Mouse (Mus musculus) neural tube, embryonic 12.5 days (tissue): ENCODE measurements at regions not wholly inside any gene's neighbourhood (a gene's known extent, or its start where the extent isn't known, plus 50 kb on each side); places are given as distances from the start of the nearest gene placed in this dataset.

ENCODE experiments used
- ATAC-seq: fragments of 200-750 bp; cut with Nextera tagmentation; 2 replicates; pipeline ENCODE4 v1.8.0; 2017; ENCODE audit warnings: low read depth, mild to moderate bottlenecking, moderate TSS enrichment, moderate library complexity; ENCODE audit not compliant: low FRiP score
- H3K27ac ChIP-seq: fragments of 300-500 bp; sonication (generic); 2 replicates; pipeline ENCODE4 v1.5.1; 2016
- H3K27me3 ChIP-seq: fragments of 300-500 bp; sonication (generic); replicated peaks from 2 replicates; pipeline ENCODE4 v1.6.1; 2016; ENCODE audit warnings: mild to moderate bottlenecking
- H3K36me3 ChIP-seq: fragments of 300-500 bp; sonication (generic); 2 replicates; pipeline ENCODE4 v1.6.1; 2016; ENCODE audit warnings: mild to moderate bottlenecking
- H3K4me1 ChIP-seq: fragments of 300-500 bp; sonication (generic); 2 replicates; pipeline ENCODE4 v1.6.1; 2016
- H3K4me2 ChIP-seq: fragments of 300-500 bp; sonication (generic); replicated peaks from 2 replicates; pipeline ENCODE4 v1.6.1; 2016; ENCODE audit warnings: mild to moderate bottlenecking
- H3K4me3 ChIP-seq: fragments of 300-500 bp; sonication (generic); 2 replicates; pipeline ENCODE4 v1.5.1; 2016
- H3K9ac ChIP-seq: fragments of 300-500 bp; sonication (generic); 2 replicates; pipeline ENCODE4 v1.6.1; 2016; ENCODE audit warnings: mild to moderate bottlenecking
- H3K9me3 ChIP-seq: fragments of 300-500 bp; sonication (generic); 2 replicates; pipeline ENCODE4 v1.6.1; 2016; ENCODE audit warnings: mild to moderate bottlenecking
- WGBS: fragments of 180-500 bp; shearing (Covaris S2); methylation state at CpG from one replicate; pipeline ENCODE4 v1.1.7; 2016; 5-methylcytosine and 5-hydroxymethylcytosine counted together

DNA sequence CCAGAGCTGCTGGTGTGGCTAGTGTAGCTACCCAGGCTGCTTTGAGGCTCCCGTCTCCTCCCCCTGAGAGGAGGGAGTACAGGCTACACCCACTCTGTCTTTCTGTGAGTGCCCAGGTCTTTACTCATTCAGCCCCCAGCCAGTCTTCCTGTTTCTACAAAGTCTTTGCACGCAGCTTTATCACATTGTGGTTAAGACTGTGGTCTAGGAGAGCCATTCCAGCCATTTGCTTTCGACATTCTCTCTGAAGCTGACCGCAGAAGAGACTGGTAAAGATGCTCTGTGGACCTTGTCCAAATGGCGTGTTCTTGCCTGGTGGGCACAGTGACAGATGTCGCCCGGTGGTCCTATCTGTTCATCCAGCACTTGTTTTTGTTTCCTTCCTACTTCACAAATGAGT lies 62.0 kb downstream of the Tpra1 start:
- 86% methylated on average over 7 of the region's 7 CpGs for WGBS

DNA sequence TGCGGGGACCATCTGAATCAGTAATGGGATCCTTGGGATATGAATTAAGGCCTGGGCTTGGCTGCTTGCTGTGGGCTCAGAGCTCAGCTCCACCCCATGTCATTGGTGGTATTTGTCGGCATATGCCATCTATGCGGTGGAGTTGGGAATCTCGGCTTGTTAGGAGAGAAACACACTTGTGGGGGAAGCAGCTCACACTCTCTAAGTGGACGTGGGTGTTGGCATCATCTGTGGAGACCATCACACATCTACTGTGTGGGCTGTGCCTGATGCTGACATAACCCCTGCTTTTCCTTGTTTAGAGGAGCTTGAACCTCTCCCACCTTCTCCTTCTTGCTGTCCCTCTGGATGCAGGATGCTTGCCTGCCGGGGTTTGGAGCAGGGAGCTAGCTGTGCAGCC lies 62.9 kb downstream of the Tpra1 start:
- no peak for ATAC-seq
- H3K27ac ChIP-seq: no peak overlapping the region
- no peak overlapping the region for H3K9ac ChIP-seq

More for the DNA sequence above, 62.0 kb downstream of the Tpra1 start:
- Histone ChIP-seq H3K27me3 (no peaks in the 10 kb centered on the region), H3K4me2 (no peak overlapping the region), H3K27ac (no peak overlapping the region), H3K4me1 (peaks cover 35% of the 10 kb centered on the region), H3K4me3 (no peak overlapping the region), H3K36me3 (no peaks in the 10 kb centered on the region), H3K9ac (no peak overlapping the region), H3K9me3 (no peaks in the 10 kb centered on the region)
- ATAC-seq: no peak

DNA sequence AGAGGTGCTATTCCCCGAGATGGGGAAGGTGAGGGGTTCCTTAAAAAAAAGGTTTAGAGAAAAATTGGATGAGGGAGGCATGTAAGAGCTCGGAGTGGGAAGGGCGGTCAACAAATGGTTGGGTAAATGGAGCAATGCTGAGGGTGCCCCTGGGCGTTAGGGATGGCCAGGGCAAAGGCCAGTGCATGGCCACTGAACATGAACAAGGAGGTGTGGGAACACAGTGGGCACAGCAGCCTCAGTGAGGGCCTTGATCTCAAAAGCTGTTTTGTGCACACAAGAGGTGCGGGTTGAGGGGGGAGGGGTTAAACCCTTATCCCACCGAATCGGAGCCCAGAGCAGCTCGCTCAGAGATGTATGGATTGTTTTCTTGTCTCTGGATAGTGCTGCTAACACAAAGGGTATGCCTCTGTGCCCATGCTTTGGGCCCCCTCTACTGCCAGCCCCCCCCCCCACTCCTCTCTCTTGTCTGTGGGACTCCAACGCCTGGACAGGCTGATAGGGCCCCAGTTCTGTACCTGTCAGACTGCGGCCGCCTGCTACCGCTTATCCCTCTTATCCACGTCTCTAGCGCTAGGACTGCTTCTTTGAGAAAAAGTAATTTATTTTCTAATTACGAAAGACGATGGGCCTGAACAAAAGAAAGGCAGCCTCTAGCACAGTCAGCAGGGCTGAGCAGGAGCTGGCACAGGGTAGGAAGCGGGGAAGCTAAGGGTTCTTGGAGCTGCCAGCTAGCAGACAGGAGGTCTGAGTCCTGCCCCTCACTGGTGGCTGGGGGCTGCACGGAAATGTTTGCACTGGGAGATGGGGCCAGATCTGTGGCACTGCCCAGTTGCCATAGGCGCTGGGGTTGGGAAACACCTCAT lies 63.5 kb downstream of the Tpra1 start:
- 44% methylated on average over 19 of the region's 19 CpGs for WGBS

More for the DNA sequence above, 62.9 kb downstream of the Tpra1 start:
- 89% methylated on average over 6 of the region's 6 CpGs for WGBS
- H3K4me3 ChIP-seq: no peak overlapping the region
- H3K4me2 ChIP-seq: no peak overlapping the region
- H3K27me3 ChIP-seq: no peaks in the 10 kb centered on the region
- no peaks in the 10 kb centered on the region for H3K36me3 ChIP-seq
- peaks cover 28% of the 10 kb centered on the region for H3K4me1 ChIP-seq
- no peaks in the 10 kb centered on the region for H3K9me3 ChIP-seq

DNA sequence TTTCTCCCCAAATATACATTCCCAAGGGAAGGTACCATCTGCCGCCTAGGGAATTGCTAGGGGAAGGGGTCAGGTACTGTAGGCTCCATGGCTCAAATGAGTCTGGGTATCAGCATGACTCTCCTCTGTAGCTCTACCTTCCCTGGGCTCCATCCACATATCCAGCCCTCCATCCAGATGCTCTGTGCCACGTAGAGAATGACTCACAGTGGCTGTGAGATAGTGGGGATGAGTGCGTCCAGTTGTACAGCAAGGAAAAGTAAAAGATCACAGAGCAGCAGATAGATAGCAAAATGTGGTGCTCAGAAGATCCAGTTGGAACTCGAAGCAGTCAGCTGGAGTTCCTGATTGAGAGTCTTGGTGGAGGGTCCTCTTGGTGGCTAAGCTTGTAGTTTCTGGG lies 64.5 kb downstream of the Tpra1 start:
- WGBS: 86% methylated on average over 4 of the region's 4 CpGs
- Histone ChIP-seq H3K4me1 (peaks cover 32% of the 10 kb centered on the region), H3K4me3 (no peak overlapping the region), H3K9me3 (no peaks in the 10 kb centered on the region), H3K27ac (no peak overlapping the region), H3K4me2 (no peak overlapping the region), H3K36me3 (no peaks in the 10 kb centered on the region), H3K27me3 (no peaks in the 10 kb centered on the region), H3K9ac (no peak overlapping the region)
- no peak for ATAC-seq

More for the DNA sequence above, 63.5 kb downstream of the Tpra1 start:
- Histone ChIP-seq H3K4me2 (no peak overlapping the region), H3K9ac (0 out of 2 replicates have a peak overlapping the region, but pooled peaks have one; percentile 3), H3K27ac (no peak overlapping the region), H3K9me3 (no peaks in the 10 kb centered on the region), H3K4me1 (peaks cover 27% of the 10 kb centered on the region), H3K4me3 (no peak overlapping the region), H3K27me3 (no peaks in the 10 kb centered on the region), H3K36me3 (no peaks in the 10 kb centered on the region)
- peak; percentile 31 for ATAC-seq

DNA sequence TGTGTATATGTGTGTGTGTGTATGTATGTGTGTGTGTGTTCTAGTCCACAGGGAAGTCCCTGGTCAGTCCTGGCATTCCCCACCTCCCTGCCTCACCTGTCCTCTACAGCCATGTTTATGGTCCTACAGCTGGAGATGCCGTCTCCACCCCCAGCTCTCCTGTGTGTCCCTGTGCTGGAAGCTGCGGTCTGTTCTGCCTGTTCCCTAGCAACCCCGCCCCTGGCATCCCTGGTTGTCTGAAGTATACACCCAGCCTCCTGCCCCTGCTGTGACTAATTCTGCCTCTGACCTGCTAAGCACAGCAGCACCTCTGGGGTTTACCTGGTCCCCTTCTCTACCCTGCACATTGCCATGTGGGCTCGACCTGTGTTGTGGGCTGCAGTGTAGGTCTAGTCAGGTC lies 66.8 kb downstream of the Tpra1 start:
- H3K9ac ChIP-seq: no peak overlapping the region
- ATAC-seq: no peak
- no peaks in the 10 kb centered on the region for H3K27me3 ChIP-seq
- no peak overlapping the region for H3K27ac ChIP-seq
- 26% methylated on average over 4 of the region's 4 CpGs for WGBS
- no peaks in the 10 kb centered on the region for H3K36me3 ChIP-seq
- no peak overlapping the region for H3K4me2 ChIP-seq
- H3K9me3 ChIP-seq: no peaks in the 10 kb centered on the region
- no peak overlapping the region for H3K4me3 ChIP-seq
- H3K4me1 ChIP-seq: peaks cover 49% of the 10 kb centered on the region

DNA sequence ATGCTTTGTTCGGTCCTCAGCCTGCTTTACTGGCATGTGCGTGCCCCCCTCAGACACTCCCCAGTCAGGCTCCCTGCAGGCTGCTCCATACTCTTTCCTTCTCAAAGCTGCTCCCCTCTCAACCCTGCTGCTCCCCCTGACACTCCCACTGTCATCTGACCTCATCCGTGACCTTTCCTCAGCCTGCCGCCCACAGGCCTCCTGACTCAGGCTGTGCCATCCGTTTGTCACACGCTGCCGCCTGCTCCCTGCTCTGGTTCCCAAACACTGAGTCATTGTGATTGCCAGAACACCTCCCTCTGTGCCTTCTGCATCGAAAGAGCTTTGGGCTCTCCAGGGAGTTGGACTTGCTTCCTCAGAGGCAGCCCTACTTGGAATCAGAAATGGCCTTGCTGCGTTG lies 69.7 kb downstream of the Tpra1 start:
- Histone ChIP-seq H3K36me3 (no peaks in the 10 kb centered on the region), H3K9me3 (no peaks in the 10 kb centered on the region), H3K27me3 (0 out of 2 replicates have a peak, but pooled peaks cover 3% of the 10 kb centered on the region), H3K4me3 (no peak overlapping the region), H3K4me1 (peaks cover 60% of the 10 kb centered on the region), H3K4me2 (no peak overlapping the region), H3K27ac (no peak overlapping the region), H3K9ac (peak overlapping the region; percentile 35; the same call in 1 of the 2 replicates)
- WGBS: 7% methylated on average over 9 of the region's 9 CpGs
- ATAC-seq: no peak

DNA sequence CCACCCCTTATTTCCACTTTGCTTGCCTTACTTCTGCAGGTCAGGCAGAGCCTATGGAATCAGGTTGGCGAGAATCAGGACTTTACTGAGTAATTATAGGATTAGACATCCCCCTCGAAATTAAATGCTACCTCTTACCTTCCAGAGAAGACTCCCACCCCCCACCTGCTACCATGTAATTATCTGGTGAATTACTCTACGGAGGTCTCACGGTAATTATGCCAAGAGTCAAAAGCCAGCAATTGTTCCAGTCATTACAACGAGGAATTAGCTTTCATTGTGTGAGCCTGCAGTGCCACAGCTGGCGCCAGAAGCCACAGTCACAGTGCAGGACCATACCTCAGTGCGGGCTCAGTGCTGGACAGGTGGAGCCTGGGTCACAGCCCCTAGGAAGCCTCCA lies 72.4 kb downstream of the Tpra1 start:
- Histone ChIP-seq H3K9me3 (no peaks in the 10 kb centered on the region), H3K4me3 (no peak overlapping the region), H3K36me3 (no peaks in the 10 kb centered on the region), H3K27me3 (peaks cover 6% of the 10 kb centered on the region; the same call in 1 of the 2 replicates), H3K4me1 (peaks cover 75% of the 10 kb centered on the region), H3K9ac (no peak overlapping the region), H3K4me2 (no peak overlapping the region; the same call in 1 of the 2 replicates), H3K27ac (no peak overlapping the region)
- ATAC-seq: no peak
- 13% methylated on average over 7 of the region's 7 CpGs for WGBS

DNA sequence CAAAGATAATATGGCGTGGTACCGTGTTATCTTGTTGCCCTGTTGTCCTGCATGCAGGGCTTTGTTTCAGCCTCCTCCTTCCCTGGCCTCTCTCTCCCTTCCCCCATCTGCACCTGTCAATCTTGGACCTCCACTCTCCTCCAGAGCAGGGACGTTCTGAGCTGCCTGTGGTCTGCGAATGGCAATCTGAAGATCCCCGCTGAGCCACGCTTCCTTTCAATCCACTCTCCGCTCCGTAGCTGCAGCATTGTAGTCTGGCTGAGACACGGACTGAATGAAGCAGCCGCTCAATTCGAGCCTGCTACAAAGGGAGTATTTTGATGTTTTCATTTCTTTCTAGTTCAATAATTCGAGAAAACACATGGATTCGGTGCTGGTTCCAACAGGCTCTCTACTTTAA lies 74.5 kb downstream of the Tpra1 start:
- WGBS: 5% methylated on average over 13 of the region's 13 CpGs
- no peak for ATAC-seq
- Histone ChIP-seq H3K9me3 (no peaks in the 10 kb centered on the region), H3K27me3 (peaks cover 6% of the 10 kb centered on the region; the same call in 1 of the 2 replicates), H3K4me1 (peaks cover 79% of the 10 kb centered on the region), H3K9ac (no peak overlapping the region), H3K36me3 (no peaks in the 10 kb centered on the region), H3K27ac (no peak overlapping the region), H3K4me3 (no peak overlapping the region), H3K4me2 (peak overlapping the region; percentile 24; the same call in 1 of the 2 replicates)

DNA sequence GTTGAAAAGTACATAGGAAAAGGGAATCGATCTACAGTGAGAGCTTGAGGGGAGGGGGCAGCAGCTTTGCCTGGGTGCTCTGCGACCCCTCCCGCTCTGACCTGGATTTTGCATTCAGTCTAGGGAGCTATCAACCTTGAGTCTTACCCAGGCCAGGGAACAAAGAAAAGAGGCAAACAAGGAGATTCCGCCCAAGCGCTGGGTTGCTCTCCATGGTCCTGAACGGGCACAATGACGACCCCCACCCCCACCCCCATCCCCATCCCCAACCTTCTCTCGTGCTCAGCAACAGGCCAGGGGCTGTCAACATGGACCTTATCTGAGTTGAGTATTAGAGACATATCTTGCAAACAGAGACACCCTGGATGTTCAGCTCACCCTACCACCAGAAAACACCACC lies 74.9 kb downstream of the Tpra1 start:
- no peak overlapping the region for H3K9ac ChIP-seq

DNA sequence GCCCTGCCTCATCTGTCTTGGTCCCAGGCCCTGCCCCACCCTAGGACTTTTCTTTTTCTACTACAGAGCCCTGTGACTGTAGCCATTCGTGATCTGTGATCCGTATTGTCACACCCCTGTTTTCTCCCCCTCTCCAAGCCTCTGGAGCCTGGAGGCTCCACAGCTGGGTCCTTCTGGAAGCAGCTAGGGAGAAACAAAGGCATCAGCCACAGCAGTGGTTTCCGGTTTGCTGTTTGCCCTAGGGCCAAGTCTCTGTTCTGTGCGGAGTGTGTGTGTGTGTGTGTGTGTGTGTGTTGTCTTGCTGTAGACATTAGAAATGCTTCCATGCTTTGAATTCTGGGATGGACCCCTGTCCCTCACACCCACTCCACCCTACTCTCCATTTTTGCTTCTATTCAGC lies 76.9 kb downstream of the Tpra1 start:
- Histone ChIP-seq H3K4me1 (peaks cover 65% of the 10 kb centered on the region), H3K4me3 (no peak overlapping the region), H3K9me3 (no peaks in the 10 kb centered on the region), H3K27ac (no peak overlapping the region), H3K36me3 (no peaks in the 10 kb centered on the region), H3K27me3 (peaks cover 6% of the 10 kb centered on the region; the same call in 1 of the 2 replicates), H3K4me2 (no peak overlapping the region), H3K9ac (no peak overlapping the region)
- 31% methylated on average over 4 of the region's 4 CpGs for WGBS
- ATAC-seq: no peak

More for the DNA sequence above, 74.9 kb downstream of the Tpra1 start:
- Histone ChIP-seq H3K27ac (no peak overlapping the region), H3K4me3 (no peak overlapping the region), H3K36me3 (no peaks in the 10 kb centered on the region), H3K27me3 (peaks cover 6% of the 10 kb centered on the region; the same call in 1 of the 2 replicates), H3K4me2 (0 out of 2 replicates have a peak overlapping the region, but pooled peaks have one; percentile 24), H3K4me1 (peaks cover 77% of the 10 kb centered on the region), H3K9me3 (no peaks in the 10 kb centered on the region)
- WGBS: under 1% methylated on average over 8 of the region's 8 CpGs
- ATAC-seq: no peak

DNA sequence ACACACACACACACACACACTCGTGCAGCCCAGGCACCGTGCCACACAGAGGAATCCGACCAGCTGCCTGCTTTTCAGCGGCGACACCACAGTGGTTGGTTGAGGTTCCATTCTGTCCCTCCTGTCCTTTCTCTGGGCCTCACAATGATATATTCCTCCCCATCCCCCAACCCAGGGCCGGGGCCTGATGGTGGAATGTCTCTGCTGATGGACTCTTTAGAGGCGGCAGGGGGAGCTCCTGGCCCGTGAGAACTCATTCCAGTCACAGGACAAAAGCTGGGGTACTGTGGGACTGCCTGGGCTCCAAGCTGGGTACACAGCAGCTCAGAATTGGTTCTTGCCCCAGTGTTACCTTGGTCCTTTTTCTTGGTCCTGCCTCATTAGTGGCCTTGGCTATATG lies 78.1 kb downstream of the Tpra1 start:
- no peak overlapping the region for H3K9ac ChIP-seq
- H3K9me3 ChIP-seq: no peaks in the 10 kb centered on the region

DNA sequence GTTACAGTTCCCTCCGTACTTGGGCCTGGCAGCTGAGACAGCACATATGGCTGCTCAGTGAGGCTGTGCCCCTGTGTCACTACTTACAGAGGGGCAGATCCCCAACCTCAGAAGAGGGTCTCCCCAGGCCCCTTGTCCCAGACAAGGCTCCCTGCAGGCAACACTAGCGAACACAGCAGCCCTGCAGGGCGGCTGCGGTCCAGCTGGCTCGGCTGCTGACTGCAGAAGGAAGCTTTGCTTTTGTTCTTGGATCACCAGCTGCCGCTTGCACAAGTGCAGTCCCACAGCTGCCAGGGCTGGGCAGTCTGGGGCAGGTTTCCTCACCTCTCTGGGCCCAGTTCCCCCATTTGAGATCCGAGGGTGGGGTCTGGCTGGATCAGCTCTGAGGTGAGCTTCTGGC lies 79.5 kb downstream of the Tpra1 start:
- peaks cover 3% of the 10 kb centered on the region; the same call in 1 of the 2 replicates for H3K27me3 ChIP-seq
- peak; percentile 52 for ATAC-seq
- no peaks in the 10 kb centered on the region for H3K9me3 ChIP-seq
- no peak overlapping the region for H3K9ac ChIP-seq
- H3K27ac ChIP-seq: no peak overlapping the region
- 6% methylated on average over 7 of the region's 7 CpGs for WGBS
- no peak overlapping the region for H3K4me2 ChIP-seq
- H3K36me3 ChIP-seq: no peaks in the 10 kb centered on the region
- no peak overlapping the region for H3K4me3 ChIP-seq
- peaks cover 49% of the 10 kb centered on the region for H3K4me1 ChIP-seq

More for the DNA sequence above, 78.1 kb downstream of the Tpra1 start:
- Histone ChIP-seq H3K27ac (peak overlapping the region; percentile 77), H3K4me1 (peaks cover 58% of the 10 kb centered on the region), H3K4me2 (no peak overlapping the region), H3K27me3 (peaks cover 6% of the 10 kb centered on the region; the same call in 1 of the 2 replicates), H3K36me3 (no peaks in the 10 kb centered on the region), H3K4me3 (no peak overlapping the region)
- under 1% methylated on average over 8 of the region's 8 CpGs for WGBS
- peak; percentile 82 for ATAC-seq
